Mouse (Mus musculus) right cerebral cortex, postnatal 25 days (tissue): Measurements from ENCODE around the gene Wbp1.

Experiments used
- DNase-seq: peaks from one replicate; pipeline ENCODE4 v3.0.0; 2022

Wbp1 gene

DNA sequence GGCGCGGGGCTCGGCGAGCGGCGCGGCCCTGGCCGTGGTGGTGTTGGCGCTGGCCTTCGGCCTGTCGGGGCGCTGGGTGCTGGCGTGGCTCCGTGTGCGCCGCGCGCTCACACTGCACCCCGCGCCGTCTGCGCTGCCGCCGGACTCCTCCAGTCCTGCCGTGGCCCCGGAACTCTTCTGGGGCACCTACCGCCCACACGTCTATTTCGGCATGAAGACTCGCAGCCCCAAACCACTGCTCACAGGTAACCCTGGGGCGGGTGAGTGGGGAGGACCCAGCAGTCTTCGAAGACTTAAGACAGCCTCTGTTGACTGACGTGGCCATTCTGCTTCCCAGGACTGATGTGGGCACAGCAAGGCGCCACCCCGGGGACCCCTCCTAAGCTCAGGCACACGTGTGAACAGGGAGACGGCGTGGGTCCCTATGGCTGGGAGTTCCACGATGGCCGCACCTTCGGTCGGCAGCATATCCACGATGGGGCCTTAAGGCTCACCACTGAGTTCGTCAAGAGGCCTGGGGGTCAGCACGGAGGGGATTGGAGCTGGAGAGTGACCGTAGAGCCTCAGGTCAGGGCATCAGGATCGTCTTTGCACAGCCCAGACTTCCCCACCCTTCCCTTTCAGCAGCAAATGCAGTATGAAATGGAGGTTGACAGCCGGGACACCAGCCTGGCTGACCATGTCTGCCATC lies 5.5 kb downstream of the Wbp1 start:
- no peak for DNase-seq

DNA sequence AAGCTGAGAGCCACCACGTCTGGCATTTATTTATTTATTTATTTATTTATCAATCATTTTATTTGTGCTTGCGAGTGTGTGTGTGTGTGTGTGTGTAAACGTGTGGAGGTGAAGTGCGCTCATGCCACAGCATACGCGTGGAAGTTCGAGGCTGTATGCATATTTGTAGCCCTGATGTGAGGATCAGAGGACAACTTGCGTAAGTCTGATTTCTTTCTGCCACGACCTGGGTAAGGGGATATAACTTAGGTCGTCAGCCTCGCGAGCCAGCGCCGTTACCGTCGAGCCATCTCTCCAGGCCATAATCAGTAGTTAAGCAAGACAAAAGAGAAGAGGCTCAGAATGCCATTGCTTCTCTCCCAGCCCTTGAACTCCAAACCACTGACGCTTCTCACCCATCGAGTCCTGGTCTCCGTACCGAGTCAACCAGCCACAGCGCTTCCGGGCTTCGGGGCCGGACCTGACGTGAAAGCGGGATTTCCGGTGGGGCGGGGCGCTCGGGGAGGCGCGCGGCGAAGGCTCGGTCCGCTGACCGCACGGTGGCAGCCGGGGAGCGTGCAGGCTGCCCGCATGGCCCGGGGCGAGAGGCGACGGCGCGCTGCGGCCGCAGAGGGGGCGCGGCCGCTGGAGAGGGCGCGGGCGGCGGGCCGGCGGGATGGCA lies 6.2 kb downstream of the Wbp1 start, which contains the start of gene Mogs:
Mogs (plus strand) TSS at position 486 of the 661 bp plus-strand sequence.
- peak; percentile 92 for DNase-seq

DNA sequence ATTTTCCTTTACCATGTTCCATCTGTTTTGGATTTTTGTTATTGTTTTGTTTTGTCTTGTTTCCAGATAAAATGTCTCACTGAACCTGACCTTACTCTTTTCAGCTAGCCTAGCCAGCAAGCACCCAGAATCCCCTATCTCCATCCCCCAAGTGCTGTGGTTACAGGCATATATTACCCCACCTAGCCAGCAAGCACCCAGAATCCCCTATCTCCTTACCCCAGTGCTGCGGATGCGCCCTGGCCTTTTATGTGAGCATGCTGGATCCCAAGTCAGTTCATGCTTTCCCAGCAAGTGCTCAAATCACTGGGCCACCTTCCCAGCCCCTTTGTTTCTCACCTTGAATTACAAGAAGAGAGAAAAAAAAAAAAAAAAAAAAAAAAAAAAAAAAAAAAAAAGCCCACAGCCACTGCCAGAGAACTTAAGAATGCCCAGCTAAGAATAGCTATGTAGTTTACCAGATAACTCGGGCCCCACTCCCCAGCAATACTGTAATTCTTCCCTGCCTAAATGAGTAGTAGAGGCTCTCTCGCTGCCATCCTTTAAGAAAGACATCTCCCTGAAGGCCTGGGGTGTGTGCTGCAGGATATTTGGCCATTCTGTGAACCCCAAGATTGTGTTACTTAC lies 9.7 kb downstream of the Wbp1 start:
- DNase-seq, result no peak

DNA sequence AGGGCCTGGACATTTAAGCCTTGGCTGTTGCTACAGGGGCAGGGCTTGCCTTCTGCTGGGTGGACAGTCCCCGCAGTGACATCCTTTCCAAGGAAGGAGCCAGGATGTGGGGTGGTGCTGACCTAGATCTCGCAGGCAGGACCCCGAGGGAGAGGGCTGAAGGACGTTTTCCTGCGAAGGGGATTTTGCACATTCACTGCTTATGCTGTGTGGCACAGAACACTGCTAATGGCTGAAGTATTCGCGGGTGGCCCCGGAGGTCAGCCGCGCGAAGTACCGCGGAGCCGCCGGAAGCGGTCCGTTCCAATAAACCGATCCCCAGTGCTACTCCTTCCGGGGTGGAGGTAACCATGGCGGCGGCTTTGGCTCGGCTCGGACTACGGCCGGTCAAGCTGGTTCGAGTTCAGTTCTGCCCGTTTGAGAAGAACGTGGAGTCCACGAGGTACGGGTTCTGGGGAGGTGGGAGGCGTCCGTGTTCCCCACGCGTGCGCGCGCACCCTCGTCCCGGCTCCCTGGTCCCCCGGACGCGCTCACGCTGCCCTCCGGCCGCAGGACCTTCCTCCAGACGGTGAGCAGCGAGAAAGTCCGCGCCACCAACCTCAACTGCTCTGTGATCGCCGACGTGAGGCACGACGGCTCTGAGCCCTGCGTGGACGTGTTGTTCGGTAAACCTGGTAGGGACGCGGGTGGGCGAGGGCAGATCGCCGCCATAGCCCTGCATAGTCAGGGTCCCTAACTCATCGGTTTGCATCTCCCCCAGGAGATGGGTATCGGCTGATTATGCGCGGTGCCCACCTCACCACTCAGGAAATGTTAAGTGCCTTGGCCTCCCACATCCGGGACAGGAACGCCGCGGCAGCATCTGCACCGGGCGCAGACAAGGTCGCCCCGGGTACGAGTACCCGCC lies 12.3 kb downstream of the Wbp1 start, which contains the start of gene Mrpl53:
Mrpl53 (plus strand) TSS at position 279 of the 907 bp plus-strand sequence.
- DNase-seq, result peak; percentile 86

DNA sequence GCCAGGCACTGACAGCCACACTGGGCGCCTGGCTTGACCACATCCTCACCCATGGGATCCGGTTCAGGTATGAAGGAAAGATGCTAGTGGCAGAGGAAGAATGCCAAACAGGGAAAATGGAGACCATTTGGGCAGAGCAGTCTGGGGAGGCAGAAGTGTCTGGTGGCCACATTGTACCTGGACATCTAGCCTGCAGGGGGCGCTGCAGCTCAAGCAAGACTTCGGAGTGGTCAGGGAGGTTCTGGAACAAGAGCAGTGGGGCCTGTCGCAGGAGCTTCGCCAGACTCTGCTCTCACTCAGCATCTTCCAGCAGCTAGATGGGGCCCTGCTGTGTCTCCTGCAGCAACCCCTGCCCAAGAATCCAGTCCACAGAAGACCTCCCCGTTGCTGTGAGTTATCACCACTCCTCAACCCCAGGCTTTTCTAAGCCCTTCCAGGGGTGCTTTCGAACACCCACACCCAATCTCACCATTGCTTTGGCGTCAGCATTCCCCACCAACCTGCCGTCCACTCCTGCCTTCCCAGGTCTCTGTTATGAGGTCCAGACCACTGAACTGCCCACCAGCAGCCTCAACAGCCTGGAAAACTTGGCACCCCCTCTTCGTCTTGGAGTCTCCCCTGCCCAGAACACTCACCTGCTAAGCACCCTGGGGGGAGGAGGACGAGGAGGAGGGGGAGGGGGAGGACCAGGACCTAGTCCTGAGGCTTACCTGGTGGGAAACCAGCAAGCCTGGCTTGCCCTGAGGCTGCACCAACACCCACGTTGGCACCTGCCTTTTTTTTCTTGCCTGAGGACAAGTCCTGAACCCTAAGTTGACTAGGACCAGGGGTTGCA lies 13.6 kb downstream of the Wbp1 start:
- DNase-seq, result no peak

DNA sequence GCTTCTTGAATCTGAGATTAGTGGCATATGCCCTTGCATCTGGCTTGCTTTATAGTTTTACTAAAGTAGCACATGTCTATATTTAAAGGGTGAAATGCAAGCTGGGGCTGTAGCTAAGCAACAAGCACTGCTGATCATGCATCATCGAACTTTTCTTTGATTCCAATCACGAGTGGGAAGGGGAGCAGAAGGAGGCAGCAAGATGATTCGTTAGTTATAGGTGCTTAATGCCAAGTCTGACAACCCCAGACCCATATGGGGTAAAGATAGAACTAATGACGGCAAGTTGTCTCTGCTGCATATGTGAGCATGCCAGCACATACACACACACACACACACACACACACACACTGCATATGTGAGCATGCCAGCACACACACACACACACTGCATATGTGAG lies 17.2 kb downstream of the Wbp1 start:
- no peak for DNase-seq

DNA sequence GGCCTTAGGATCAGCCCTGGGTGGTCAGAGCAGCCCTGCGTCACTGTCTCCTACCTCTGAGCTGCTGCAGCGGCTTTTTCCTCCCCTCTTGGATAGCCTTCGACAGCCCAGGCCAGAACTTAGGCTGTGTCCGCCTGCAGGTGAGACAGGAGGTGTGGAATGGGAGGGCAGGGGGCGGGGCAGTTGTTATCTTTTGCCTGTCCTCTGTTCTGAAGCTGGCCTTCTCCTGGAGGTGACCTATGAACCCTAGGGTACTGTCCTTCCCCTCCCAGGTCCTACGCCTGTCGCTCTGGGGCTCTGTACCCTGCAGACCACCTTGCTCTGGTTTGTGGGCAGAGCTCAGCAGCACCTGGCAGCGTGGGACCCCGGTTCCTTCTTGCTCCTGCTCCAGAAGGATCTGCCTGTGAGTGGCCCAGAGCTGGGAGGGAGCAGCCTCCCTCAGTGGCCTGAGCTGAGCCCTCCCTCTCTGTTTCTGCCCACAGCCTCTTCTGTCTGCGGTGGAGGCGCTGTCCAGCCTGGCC lies 18.2 kb downstream of the Wbp1 start:
- no peak for DNase-seq

DNA sequence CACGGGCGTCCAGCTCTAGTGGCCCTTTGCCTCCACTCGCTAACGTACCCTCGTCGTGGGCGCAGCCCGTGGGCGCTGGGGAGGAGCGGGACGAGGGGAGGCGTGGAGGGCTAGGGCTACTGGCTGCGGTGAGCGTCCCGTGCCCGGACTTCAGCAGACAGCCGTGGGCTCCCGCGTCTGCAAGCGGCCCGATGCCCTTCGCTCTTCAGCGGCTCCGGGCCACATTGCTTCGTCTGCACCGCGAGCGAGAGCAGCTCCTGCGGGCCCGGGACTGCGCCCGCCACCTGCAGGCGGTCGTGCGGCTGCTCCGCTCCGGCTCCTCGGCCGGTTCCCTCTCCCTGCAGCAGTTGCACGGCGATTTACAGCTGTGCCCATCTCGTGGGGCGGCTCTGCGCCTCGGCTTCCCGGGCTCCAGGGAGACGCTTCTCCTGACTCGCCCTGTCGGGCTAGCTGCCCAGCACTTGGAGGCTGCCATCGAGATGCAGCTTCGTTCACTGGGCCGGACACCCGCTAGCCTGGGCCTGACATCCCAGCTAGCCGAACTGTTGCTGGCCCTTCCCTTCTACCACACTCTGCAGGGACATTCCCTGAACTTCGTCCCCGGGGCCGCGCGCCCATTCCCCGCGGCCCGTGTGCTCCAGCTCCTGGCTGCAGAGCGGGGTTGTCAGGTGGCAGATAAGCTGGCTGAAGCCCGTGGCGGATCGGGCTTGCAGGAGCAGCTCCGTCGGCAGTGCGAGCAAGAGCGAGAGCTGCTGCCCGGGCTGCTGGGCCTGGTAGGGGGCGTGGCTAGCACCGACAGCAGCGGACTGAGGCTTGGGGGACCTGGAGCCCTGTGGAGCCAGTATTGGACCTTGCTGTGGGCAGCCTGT lies 19.4 kb downstream of the Wbp1 start:
- peak; percentile 72 for DNase-seq

DNA sequence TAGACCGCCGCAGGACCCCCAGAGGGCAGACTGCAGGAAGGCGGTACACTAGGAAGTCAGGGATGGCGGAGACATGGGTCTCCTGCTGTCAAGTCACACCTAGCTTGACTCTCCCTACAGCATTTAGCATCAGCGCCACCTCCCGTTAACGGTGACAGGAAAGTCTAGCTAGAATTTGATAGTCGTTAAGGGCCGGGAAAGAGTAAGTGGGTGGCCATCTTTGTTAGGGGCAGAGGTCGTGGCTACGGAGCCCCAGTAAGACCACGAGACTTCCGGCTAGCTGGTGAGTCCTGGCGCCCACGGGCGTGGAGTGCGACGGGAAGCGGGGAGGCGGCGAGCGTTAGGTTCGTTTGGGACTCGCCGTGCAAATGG lies 20.1 kb downstream of the Wbp1 start, which contains the start of the genes Ccdc142 and Gm42688:
Ccdc142 (plus strand) TSS at position 286 of the 372 bp plus-strand sequence.
Gm42688 (plus strand) TSS at position 302 of the 372 bp plus-strand sequence.
- peak; percentile 87 for DNase-seq

DNA sequence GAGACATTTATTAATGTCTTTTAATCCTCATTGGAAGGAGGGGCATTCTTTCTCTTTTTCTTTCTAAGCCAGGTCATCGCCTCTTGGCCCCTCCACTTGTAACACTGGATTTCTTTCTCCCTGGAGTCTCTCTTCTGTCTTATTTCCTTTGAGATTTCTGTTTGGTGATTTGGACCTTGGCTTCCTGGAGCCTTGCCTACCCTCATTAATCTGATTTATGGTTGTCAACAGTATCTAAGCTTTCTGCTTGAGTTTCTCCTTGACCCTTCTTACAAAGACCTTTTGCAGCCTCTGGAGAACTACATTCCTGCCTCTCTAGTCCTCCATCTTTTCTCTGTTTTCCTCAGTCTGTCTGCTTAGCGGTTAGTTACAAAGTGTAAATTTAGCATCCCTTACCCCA lies 22.9 kb downstream of the Wbp1 start:
- DNase-seq, result no peak

DNA sequence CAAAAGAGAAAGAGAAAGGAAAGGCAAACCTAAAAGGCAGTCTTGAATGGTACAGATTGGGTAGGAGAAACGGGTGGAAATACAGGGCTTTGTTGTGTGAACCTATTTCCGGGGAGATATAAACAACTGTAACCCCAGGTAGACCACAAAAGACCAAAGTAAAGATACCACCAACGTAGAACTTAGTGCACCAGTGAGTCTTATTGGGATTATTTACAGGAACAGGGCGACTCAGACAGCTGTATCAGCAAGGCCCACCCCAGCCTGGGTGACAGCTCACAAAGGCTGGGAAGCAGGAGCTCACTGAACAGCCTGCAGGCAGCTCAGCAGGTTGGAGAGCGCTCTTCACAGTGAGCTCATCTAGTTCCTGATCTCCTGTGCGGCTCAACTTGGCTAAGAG lies 25.4 kb downstream of the Wbp1 start:
- no peak for DNase-seq

DNA sequence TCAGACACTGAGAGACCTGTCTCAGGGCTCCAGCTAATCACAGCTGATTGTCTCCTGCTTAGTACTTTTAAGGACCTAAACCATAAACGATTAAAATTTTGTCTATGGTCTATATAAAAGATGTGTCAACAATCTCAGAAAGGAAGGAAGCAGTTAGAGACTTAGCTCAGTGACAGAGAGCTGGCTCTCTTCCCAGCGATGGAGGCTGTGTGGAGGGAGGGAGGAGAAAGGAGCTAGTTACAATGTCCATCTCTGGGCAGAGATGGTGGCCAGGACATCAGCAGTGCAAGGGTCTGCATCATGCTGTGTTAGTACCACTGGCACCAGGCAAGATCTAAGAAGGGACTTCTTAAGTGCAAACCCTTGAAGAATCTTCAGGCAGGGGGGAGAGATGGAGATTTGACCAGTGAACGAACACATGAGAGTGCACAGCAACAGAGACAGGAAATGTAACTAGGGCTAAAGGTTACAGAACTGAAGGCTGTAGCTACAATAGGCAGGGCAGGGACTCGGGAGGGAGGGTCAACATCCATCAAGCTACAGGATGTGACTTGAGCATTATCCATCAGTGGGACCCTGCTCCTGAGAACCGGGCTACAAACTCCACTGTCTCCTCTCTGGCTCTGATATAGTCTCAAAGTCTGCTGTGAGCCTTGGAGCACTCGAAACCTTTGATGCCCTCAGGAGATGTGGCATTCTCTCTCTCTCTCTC lies 28.8 kb downstream of the Wbp1 start:
- DNase-seq, result no peak

DNA sequence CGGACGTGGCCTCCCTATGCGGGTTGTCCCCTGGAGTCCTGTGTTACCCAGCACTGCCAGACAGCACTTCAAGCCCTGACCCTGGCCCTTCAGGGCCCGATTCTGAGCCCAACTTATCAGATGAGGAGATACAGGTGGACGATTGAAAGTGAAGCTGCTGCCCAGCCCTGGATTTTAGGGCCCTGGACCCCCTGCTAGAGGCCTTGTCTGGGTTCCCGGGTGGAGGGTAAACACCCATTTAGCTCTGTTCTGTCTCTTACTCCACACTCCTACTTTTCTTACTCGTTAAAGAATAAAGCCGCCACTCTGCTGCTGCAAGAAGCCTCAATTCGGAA lies 33.5 kb downstream of the Wbp1 start:
- no peak for DNase-seq

DNA sequence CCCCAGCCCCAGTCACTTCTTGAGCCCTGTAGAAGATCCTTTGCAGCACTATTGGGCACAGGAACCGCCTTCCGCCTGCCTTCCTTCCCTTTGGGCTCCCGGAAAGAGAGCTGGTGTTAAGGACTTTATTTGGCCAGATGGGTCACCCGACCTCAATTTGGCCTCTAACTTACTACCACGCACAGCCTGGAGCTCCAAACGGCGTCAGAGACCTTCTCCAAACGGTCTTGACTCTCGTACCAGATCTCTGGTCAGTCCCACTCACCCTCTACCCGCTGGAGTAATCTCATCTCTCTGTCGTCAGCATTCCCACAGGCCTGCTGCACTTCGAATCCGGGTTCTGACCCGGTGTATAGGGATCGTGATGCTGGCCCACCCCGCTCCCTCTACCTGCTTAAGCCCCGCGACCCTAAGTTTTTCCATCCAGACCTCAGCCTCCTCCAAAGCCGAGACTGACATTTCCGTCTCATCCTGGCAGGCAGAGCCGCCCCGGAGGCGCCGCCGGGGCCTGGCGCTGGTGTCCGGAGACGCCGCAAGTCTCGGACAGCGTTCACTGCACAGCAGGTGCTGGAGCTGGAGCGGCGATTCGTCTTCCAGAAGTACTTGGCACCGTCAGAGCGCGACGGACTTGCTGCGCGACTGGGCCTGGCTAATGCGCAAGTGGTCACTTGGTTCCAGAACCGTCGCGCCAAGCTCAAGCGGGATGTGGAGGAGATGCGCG lies 34.0 kb downstream of the Wbp1 start:
- DNase-seq, result no peak

DNA sequence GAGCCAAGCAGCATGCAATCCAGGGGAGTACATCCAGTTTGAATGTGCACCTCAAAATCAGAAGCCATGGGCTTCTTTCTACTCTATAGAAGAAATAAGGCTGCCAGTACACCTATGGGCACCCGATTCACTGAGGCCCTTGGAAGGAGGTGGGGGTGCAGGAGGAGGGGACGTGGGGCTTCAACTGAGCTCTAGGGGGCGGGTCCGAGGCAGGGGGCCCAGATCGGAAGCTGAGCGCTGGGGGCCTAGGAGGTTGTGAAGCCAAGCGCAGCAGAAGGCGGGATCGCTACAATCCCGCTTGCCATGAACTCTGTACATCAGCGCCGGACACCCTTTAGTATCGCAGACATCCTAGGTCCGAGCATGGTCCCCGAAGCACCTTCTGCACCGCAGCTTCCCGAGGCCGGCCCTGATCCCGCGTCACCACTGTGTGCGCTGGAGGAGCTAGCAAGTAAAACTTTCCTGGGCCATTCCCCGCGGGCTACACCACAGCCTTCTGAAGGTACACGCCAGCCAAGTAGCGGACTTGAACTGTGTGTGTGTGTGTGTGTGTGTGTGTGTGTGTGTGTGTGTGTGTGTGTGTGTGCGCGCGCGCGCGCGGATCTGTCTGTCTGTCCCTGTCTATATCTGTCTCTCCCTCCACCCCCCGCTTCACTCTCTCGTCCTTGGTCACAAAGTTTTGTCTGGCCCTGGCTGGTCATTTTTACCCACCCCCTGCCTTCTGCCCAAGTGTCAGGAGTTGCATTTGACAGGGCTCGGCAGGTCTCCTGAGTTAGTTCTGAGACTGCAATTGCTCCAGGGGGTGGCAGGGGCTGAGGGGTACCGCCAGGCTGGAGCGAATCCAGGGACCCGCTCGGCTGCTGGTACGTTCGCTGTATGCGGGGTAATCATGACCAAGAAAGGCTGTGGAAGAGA lies 35.0 kb downstream of the Wbp1 start, which contains the start of gene Lbx2:
Lbx2 (plus strand) TSS at position 247 of the 915 bp plus-strand sequence.
- no peak for DNase-seq

DNA sequence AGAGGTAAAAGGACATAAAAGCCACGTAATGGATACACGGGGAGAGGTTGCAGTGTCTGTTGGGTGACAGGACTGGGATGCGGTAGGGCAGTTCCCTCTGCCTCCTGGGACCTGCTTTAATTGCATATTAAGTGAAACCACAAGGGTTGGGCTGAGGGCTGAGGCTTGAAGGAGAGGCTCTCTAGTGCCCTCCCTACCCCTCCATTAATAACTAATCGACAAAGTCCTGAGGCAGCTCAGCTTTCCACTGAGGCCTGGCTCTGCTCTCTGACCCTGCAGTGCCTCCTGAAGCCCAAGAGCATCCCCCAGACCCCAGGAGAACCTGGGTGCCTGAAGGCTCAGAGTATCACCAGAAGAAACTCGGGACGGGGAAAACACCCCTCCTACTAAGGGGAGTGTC lies 36.9 kb downstream of the Wbp1 start:
- DNase-seq, result no peak

DNA sequence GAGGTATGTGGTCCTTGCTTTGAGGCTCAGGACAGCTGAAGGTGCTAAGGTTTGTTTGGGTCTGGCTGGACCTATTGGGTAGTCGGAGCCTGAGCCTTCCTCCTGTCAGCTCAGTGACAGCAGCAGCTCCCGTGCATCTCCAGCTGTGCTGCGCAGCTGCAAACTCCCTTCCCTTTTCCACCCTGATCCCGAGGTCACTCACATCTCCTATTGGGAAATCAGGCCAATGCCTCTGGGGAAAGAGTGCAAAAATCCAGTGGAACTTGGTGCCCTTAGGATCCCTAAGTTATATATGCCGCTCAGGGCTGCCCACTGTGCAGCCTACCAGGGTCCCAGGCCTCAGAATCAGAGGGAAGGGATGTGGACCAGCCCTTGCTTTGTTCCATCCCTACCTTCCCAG lies 37.9 kb downstream of the Wbp1 start:
- DNase-seq, result no peak

DNA sequence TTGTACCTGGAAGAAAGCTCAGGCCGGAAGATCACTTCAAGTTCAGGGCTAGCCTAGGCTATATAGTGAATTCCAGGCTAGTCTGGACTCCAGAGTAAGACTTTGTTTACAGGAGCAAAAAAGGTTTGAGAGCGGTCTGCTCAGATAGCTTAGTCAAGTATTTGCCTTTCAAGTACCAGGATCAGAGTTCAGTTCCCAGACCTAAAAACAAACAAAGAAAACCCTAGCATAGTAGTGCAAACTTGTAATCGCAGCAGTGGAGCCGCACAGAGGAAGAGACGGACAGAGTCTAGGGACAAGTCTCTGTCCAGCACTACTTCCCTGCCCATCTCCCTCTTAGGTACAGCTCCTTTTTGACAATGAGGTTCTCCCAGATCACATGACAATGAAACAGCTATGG lies 41.1 kb downstream of the Wbp1 start:
- no peak for DNase-seq
